Mouse (Mus musculus): ENCODE data around the gene Rad23a.

- TF ChIP-seq CHD2 (IDR thresholded peaks at IDR 0.05; ENCODE audit: low read length), result no peak
- no peak; the same call in 1 of the 2 replicates for TF ChIP-seq POLR2AphosphoS5 (IDR thresholded peaks at IDR 0.05; ENCODE audit: borderline replicate concordance, low read depth, low read length)
- TF ChIP-seq MAZ (IDR thresholded peaks at IDR 0.05; ENCODE audit: low read depth, low read length), result no peak
- TF ChIP-seq RCOR1 (IDR thresholded peaks at IDR 0.05; ENCODE audit: low read depth, low read length), result no peak
Measured at GRCm38 (mm10) chr8:84845355-84846093, 5.1 kb upstream of the Rad23a start.
